In genomic region chr6:95875463-95875862, GRCm38 (mm10) we compare ENCODE assay signal across 17 mouse cellular contexts.
"Had no signal": no experiment of that assay in that cellular context is flagged by ENCODE, and none has a peak within 500 bp of the region (broad histone marks: within the 10 kb centered on the region; RNA-seq: fewer than 3 reads in every experiment).

No protein-coding gene starts in this region.

- H3K27me3 ChIP-seq: lung, embryonic 15.5 days; megakaryocyte, embryonic 14.5 days; midbrain, embryonic 13.5 days; neural tube, embryonic 13.5 days; neural tube, embryonic 15.5 days had no signal

- DNase-seq: lung, adult 18-20 months; lung, postnatal 14 days; lung, postnatal 36 days; retina, postnatal 1 day; right cerebral cortex, adult 18-20 months; right cerebral cortex, postnatal 25 days; right cerebral cortex, postnatal 4 days; spleen, adult 18-20 months; thymus, adult 18-20 months; thymus, postnatal 14 days; thymus, postnatal 36 days had no signal

- H3K4me1 ChIP-seq: lung, embryonic 15.5 days; megakaryocyte, embryonic 14.5 days; neural tube, embryonic 13.5 days; neural tube, embryonic 15.5 days had no signal

- H3K4me3 ChIP-seq: lung, embryonic 15.5 days; megakaryocyte, embryonic 14.5 days; midbrain, embryonic 13.5 days; neural tube, embryonic 13.5 days; neural tube, embryonic 15.5 days had no signal

- H3K27ac ChIP-seq: lung, embryonic 15.5 days; macrophage; midbrain, embryonic 13.5 days; neural tube, embryonic 13.5 days; neural tube, embryonic 15.5 days had no signal

- H3K36me3 ChIP-seq: lung, embryonic 15.5 days; midbrain, embryonic 13.5 days; neural tube, embryonic 13.5 days; neural tube, embryonic 15.5 days had no signal
